Mouse (Mus musculus) heart, embryonic 11.5 days (tissue): ENCODE results near the gene Gprc6a. TPM values are rescaled to one million over a fixed set of nuclear protein-coding genes. Genes with fewer than 3 reads are reported as not detected.

Experiments
- ATAC-seq: fragments of 200-750 bp; cut with Nextera tagmentation; replicated peaks from 2 replicates; pipeline ENCODE4 v1.8.0; 2017; ENCODE audit warnings: moderate library complexity; ENCODE audit not compliant: insufficient number of reproducible peaks, low FRiP score, low TSS enrichment
- H3K27ac ChIP-seq: fragments of 300-500 bp; sonication (generic); 2 replicates; pipeline ENCODE4 v1.5.1; 2014; ENCODE audit warnings: mild to moderate bottlenecking, low read depth, low read length
- H3K27me3 ChIP-seq: fragments of 300-500 bp; sonication (generic); 2 replicates; pipeline ENCODE4 v1.6.1; 2014; ENCODE audit warnings: mild to moderate bottlenecking, low read length, mixed read lengths; ENCODE audit not compliant: control insufficient read depth, insufficient read depth
- H3K36me3 ChIP-seq: fragments of 300-500 bp; sonication (generic); 2 replicates; pipeline ENCODE4 v1.6.1; 2014; ENCODE audit warnings: mild to moderate bottlenecking, low read length, moderate library complexity, mixed read lengths; ENCODE audit not compliant: control insufficient read depth, insufficient read depth
- H3K4me1 ChIP-seq: fragments of 300-500 bp; sonication (generic); 2 replicates; pipeline ENCODE4 v1.6.1; 2014; ENCODE audit warnings: low read length; ENCODE audit not compliant: control insufficient read depth, insufficient read depth
- H3K4me2 ChIP-seq: fragments of 300-500 bp; sonication (generic); 2 replicates; pipeline ENCODE4 v1.6.1; 2014; ENCODE audit warnings: mild to moderate bottlenecking, moderate library complexity
- H3K4me3 ChIP-seq: fragments of 300-500 bp; sonication (generic); 2 replicates; pipeline ENCODE4 v1.5.1; 2014; ENCODE audit warnings: low read depth, low read length
- H3K9ac ChIP-seq: fragments of 300-500 bp; sonication (generic); 2 replicates; pipeline ENCODE4 v1.6.1; 2014; ENCODE audit warnings: mild to moderate bottlenecking, low read depth, low read length, moderate library complexity
- H3K9me3 ChIP-seq: fragments of 300-500 bp; sonication (generic); replicated peaks from 2 replicates; pipeline ENCODE4 v1.6.1; 2016; ENCODE audit warnings: low read length; ENCODE audit not compliant: control insufficient read depth
- WGBS: fragments of 180-500 bp; shearing (Covaris S2); extraction: QIAGEN DNeasy Blood & Tissue Kit; methylation state at CpG from one replicate; pipeline ENCODE4 v1.1.7; 2014; ENCODE audit not compliant: insufficient replicate concordance; 5-methylcytosine and 5-hydroxymethylcytosine counted together
- polyA plus RNA-seq: library from polyadenylated mRNA; unstranded; fragments of >200 nt; fragmentation: Nextera tagmentation; extraction: Ambion mirVana; gene quantifications from 2 replicates; pipeline ENCODE4 v1.2.1, GENCODE M21; 2014

Gene Gprc6a
- polyA plus RNA-seq, 1 experiment from 2014 or later = not detected

- no peak for ATAC-seq
- no peaks in the 10 kb centered on the region for H3K36me3 ChIP-seq
- H3K4me3 ChIP-seq = no peak overlapping the region
- no peaks in the 10 kb centered on the region for H3K27me3 ChIP-seq
- H3K9ac ChIP-seq = no peak overlapping the region
- H3K27ac ChIP-seq = no peak overlapping the region
- no peaks in the 10 kb centered on the region for H3K4me1 ChIP-seq
- 84% methylated on average over 3 of the region's 3 CpGs for WGBS
- no peaks in the 10 kb centered on the region for H3K9me3 ChIP-seq
- no peak overlapping the region for H3K4me2 ChIP-seq
Observed at GRCm38 (mm10) chr10:51621193-51621592, 10.1 kb downstream of the Gprc6a start.

GRCm38 (mm10) chr10:51620126-51620525, 11.1 kb downstream of the Gprc6a start:
- Histone ChIP-seq H3K4me2 (no peak overlapping the region), H3K27me3 (no peaks in the 10 kb centered on the region), H3K4me1 (no peaks in the 10 kb centered on the region), H3K4me3 (no peak overlapping the region), H3K9ac (no peak overlapping the region), H3K27ac (no peak overlapping the region), H3K36me3 (no peaks in the 10 kb centered on the region), H3K9me3 (no peaks in the 10 kb centered on the region)
- 66% methylated on average over 7 of the region's 7 CpGs for WGBS
- no peak for ATAC-seq

GRCm38 (mm10) chr10:51618538-51618937, 12.7 kb downstream of the Gprc6a start:
- no peak overlapping the region for H3K27ac ChIP-seq
- no peak overlapping the region for H3K4me2 ChIP-seq
- no peaks in the 10 kb centered on the region for H3K27me3 ChIP-seq
- no peak overlapping the region for H3K9ac ChIP-seq
- WGBS = 77% methylated on average over 2 of the region's 2 CpGs
- H3K4me1 ChIP-seq = no peaks in the 10 kb centered on the region
- H3K4me3 ChIP-seq = no peak overlapping the region
- no peaks in the 10 kb centered on the region for H3K36me3 ChIP-seq
- ATAC-seq = no peak
- no peaks in the 10 kb centered on the region for H3K9me3 ChIP-seq

GRCm38 (mm10) chr10:51614826-51615590, 16.3 kb downstream of the Gprc6a start:
- H3K4me3 ChIP-seq = no peak overlapping the region
- H3K9me3 ChIP-seq = no peaks in the 10 kb centered on the region
- H3K36me3 ChIP-seq = no peaks in the 10 kb centered on the region
- 64% methylated on average over 11 of the region's 11 CpGs for WGBS
- no peak overlapping the region for H3K9ac ChIP-seq
- H3K27me3 ChIP-seq = no peaks in the 10 kb centered on the region
- H3K27ac ChIP-seq = no peak overlapping the region
- no peak overlapping the region for H3K4me2 ChIP-seq
- ATAC-seq = no peak
- H3K4me1 ChIP-seq = no peaks in the 10 kb centered on the region

- 39% methylated on average over 3 of the region's 3 CpGs for WGBS
- no peak overlapping the region for H3K4me2 ChIP-seq
- peak overlapping the region; percentile 35; the same call in 1 of the 2 replicates for H3K27ac ChIP-seq
- no peak overlapping the region for H3K9ac ChIP-seq
- no peaks in the 10 kb centered on the region for H3K36me3 ChIP-seq
- H3K4me1 ChIP-seq = no peaks in the 10 kb centered on the region
- no peaks in the 10 kb centered on the region for H3K9me3 ChIP-seq
- no peaks in the 10 kb centered on the region for H3K27me3 ChIP-seq
- no peak overlapping the region for H3K4me3 ChIP-seq
- 0 out of 2 replicates have a peak, but pooled peaks have one; percentile 46 for ATAC-seq
Observed at GRCm38 (mm10) chr10:51613421-51613820, 17.8 kb downstream of the Gprc6a start.

- Histone ChIP-seq H3K9ac (no peak overlapping the region), H3K4me1 (no peaks in the 10 kb centered on the region), H3K9me3 (no peaks in the 10 kb centered on the region), H3K4me2 (no peak overlapping the region), H3K27ac (no peak overlapping the region), H3K27me3 (no peaks in the 10 kb centered on the region), H3K36me3 (no peaks in the 10 kb centered on the region), H3K4me3 (no peak overlapping the region)
- no peak for ATAC-seq
- 64% methylated on average over 9 of the region's 9 CpGs for WGBS
Observed at GRCm38 (mm10) chr10:51611969-51612682, 19.1 kb downstream of the Gprc6a start.

- ATAC-seq = no peak
- Histone ChIP-seq H3K27me3 (no peaks in the 10 kb centered on the region), H3K4me1 (no peaks in the 10 kb centered on the region), H3K36me3 (no peaks in the 10 kb centered on the region), H3K9me3 (no peaks in the 10 kb centered on the region), H3K27ac (no peak overlapping the region), H3K4me2 (no peak overlapping the region), H3K9ac (no peak overlapping the region), H3K4me3 (no peak overlapping the region)
- 71% methylated on average over 4 of the region's 4 CpGs for WGBS
Observed at GRCm38 (mm10) chr10:51609741-51610425, 21.4 kb downstream of the Gprc6a start.

- Histone ChIP-seq H3K4me1 (no peaks in the 10 kb centered on the region), H3K9ac (no peak overlapping the region), H3K4me2 (no peak overlapping the region), H3K9me3 (no peaks in the 10 kb centered on the region), H3K27ac (no peak overlapping the region), H3K36me3 (no peaks in the 10 kb centered on the region), H3K27me3 (no peaks in the 10 kb centered on the region), H3K4me3 (no peak overlapping the region)
- 77% methylated on average over 9 of the region's 9 CpGs for WGBS
- no peak for ATAC-seq
Observed at GRCm38 (mm10) chr10:51596928-51597635, 34.2 kb downstream of the Gprc6a start.
